Mouse (Mus musculus) CH12.LX (cell line): ENCODE results near the gene Vti1a. TPM values are rescaled to one million over a fixed set of nuclear protein-coding genes. Genes with fewer than 3 reads are reported as not detected.

Experiments
- DNase-seq: peaks from one replicate; pipeline ENCODE4 v3.0.0-alpha.2; 2013; ENCODE audit errors: extremely low read depth
- H3K27ac ChIP-seq: 2 replicates; pipeline ENCODE4 v1.5.1; 2012; ENCODE audit warnings: low read depth, mild to moderate bottlenecking, control low read depth, moderate library complexity; ENCODE audit not compliant: insufficient read depth
- H3K27me3 ChIP-seq: replicated peaks from 2 replicates; pipeline ENCODE3; 2012; ENCODE audit warnings: inconsistent platforms
- H3K36me3 ChIP-seq, 2 experiments: replicated peaks in 1 of 2; 2 replicates each; pipeline versions ENCODE3 to v1.6.1; 2012; ENCODE audit warnings: inconsistent platforms in 1 of 2, low read length in 1 of 2, mild to moderate bottlenecking in 1 of 2, mixed read lengths in 1 of 2, moderate library complexity in 1 of 2; ENCODE audit not compliant: control insufficient read depth in 1 of 2, insufficient read depth in 1 of 2
- H3K4me1 ChIP-seq, 2 experiments: 2 replicates each; pipeline ENCODE4 v1.6.1; 2012; ENCODE audit warnings: inconsistent platforms in 1 of 2, moderate library complexity in 1 of 2; ENCODE audit not compliant: insufficient read depth in 2 of 2, control insufficient read depth in 1 of 2
- H3K4me2 ChIP-seq: 2 replicates; pipeline ENCODE4 v1.6.1; 2012; ENCODE audit warnings: low read depth, mild to moderate bottlenecking, control low read depth; ENCODE audit not compliant: poor library complexity, insufficient read depth, severe bottlenecking
- H3K4me3 ChIP-seq, 3 experiments: fragments of 150-350 bp in 1 of 3; sonication (generic) in 1 of 3; replicated peaks in 1 of 3; 2 replicates each; pipeline versions ENCODE3 to v1.5.1; 2011 to 2012; ENCODE audit warnings: low read depth in 2 of 3, low read length in 2 of 3, mild to moderate bottlenecking in 2 of 3, moderate library complexity in 2 of 3, control low read depth in 1 of 3, improper control_type of control experiment in 1 of 3, inconsistent platforms in 1 of 3, mixed read lengths in 1 of 3; ENCODE audit not compliant: poor library complexity in 1 of 3
- H3K79me2 ChIP-seq: replicated peaks from 2 replicates; pipeline ENCODE4 v1.6.1; 2012; ENCODE audit warnings: mild to moderate bottlenecking, moderate library complexity; ENCODE audit not compliant: control insufficient read depth, poor library complexity, insufficient read depth, severe bottlenecking; ENCODE audit errors: extremely low read depth
- H3K9ac ChIP-seq: 2 replicates; pipeline ENCODE4 v1.6.1; 2012; ENCODE audit warnings: low read depth, mild to moderate bottlenecking, control low read depth, moderate library complexity; ENCODE audit not compliant: insufficient read depth
- H3K9me3 ChIP-seq: replicated peaks from 2 replicates; pipeline ENCODE3; 2012; ENCODE audit warnings: low read length, inconsistent platforms, mixed read lengths
- BHLHE40 ChIP-seq: IDR thresholded peaks from 2 replicates; pipeline ENCODE4 v1.6.1; 2011; ENCODE audit warnings: mild to moderate bottlenecking, low read depth, low read length, improper control_type of control experiment
- CHD1 ChIP-seq: IDR thresholded peaks from 2 replicates; pipeline ENCODE4 v1.6.1; 2012; ENCODE audit warnings: low read depth, low read length, improper control_type of control experiment, inconsistent platforms
- CHD2 ChIP-seq: IDR thresholded peaks from 2 replicates; pipeline ENCODE4 v1.6.1; 2011; ENCODE audit warnings: low read length, improper control_type of control experiment
- CTCF ChIP-seq, 2 experiments: IDR thresholded peaks in 1 of 2; conservative IDR thresholded peaks in 1 of 2; 2 replicates each; pipeline ENCODE4 v1.5.1; 2011 to 2012; ENCODE audit warnings: low read depth in 2 of 2, low read length in 2 of 2, improper control_type of control experiment in 1 of 2, inconsistent platforms in 1 of 2, mild to moderate bottlenecking in 1 of 2, moderate library complexity in 1 of 2
- E2F4 ChIP-seq: IDR thresholded peaks from 2 replicates; pipeline ENCODE4 v1.6.1; 2011; ENCODE audit warnings: low read depth, low read length, improper control_type of control experiment; ENCODE audit not compliant: insufficient replicate concordance
- EP300 ChIP-seq: IDR thresholded peaks from 2 replicates; pipeline ENCODE4 v1.6.1; 2011; ENCODE audit warnings: low read length, improper control_type of control experiment
- GABPA ChIP-seq: IDR thresholded peaks from 2 replicates; pipeline ENCODE4 v1.6.1; 2012; ENCODE audit warnings: low read depth, low read length, improper control_type of control experiment, inconsistent platforms; ENCODE audit not compliant: insufficient replicate concordance
- HCFC1 ChIP-seq: IDR thresholded peaks from 2 replicates; pipeline ENCODE4 v1.6.1; 2012; ENCODE audit warnings: low read depth, mild to moderate bottlenecking, inconsistent platforms, low read length, improper control_type of control experiment
- JUN ChIP-seq: IDR thresholded peaks from 2 replicates; pipeline ENCODE4 v1.6.1; 2011; ENCODE audit warnings: low read depth, mild to moderate bottlenecking, low read length, improper control_type of control experiment, moderate library complexity; ENCODE audit not compliant: insufficient read depth
- JUND ChIP-seq: conservative IDR thresholded peaks from 2 replicates; pipeline ENCODE4 v1.6.1; 2011; ENCODE audit warnings: low read depth, low read length, improper control_type of control experiment
- MAFK ChIP-seq: IDR thresholded peaks from 2 replicates; pipeline ENCODE4 v1.6.1; 2011; ENCODE audit warnings: low read length, improper control_type of control experiment; ENCODE audit not compliant: insufficient replicate concordance
- MEF2A ChIP-seq: IDR thresholded peaks from 2 replicates; pipeline ENCODE4 v1.6.1; 2014; ENCODE audit warnings: low read depth, mild to moderate bottlenecking, inconsistent platforms, low read length, improper control_type of control experiment, borderline replicate concordance
- MXI1 ChIP-seq: IDR thresholded peaks from 2 replicates; pipeline ENCODE4 v1.6.1; 2011; ENCODE audit warnings: mild to moderate bottlenecking, low read depth, low read length, improper control_type of control experiment
- MYC ChIP-seq: IDR thresholded peaks from 2 replicates; pipeline ENCODE4 v1.6.1; 2011; ENCODE audit warnings: low read depth, mild to moderate bottlenecking, improper control_type of control experiment, low read length
- PAX5 ChIP-seq: IDR thresholded peaks from 2 replicates; pipeline ENCODE4 v1.6.1; 2012; ENCODE audit warnings: low read length, inconsistent platforms, mixed read lengths
- POLR2A ChIP-seq: IDR thresholded peaks from 2 replicates; pipeline ENCODE4 v1.6.1; 2011; ENCODE audit warnings: low read depth, mild to moderate bottlenecking, improper control_type of control experiment, low read length
- POLR2AphosphoS2 ChIP-seq: IDR thresholded peaks from 2 replicates; pipeline ENCODE4 v1.6.1; 2011; ENCODE audit warnings: low read depth, low read length, improper control_type of control experiment
- RAD21 ChIP-seq: IDR thresholded peaks from 2 replicates; pipeline ENCODE4 v1.6.1; 2011; ENCODE audit warnings: low read depth, mild to moderate bottlenecking, low read length, improper control_type of control experiment, moderate library complexity
- RCOR1 ChIP-seq: conservative IDR thresholded peaks from 2 replicates; pipeline ENCODE4 v1.6.1; 2012; ENCODE audit warnings: low read depth, mild to moderate bottlenecking, inconsistent platforms, low read length, improper control_type of control experiment
- SIN3A ChIP-seq: IDR thresholded peaks from 2 replicates; pipeline ENCODE4 v1.6.1; 2012; ENCODE audit warnings: low read length, improper control_type of control experiment, inconsistent platforms
- TCF12 ChIP-seq: IDR thresholded peaks from 2 replicates; pipeline ENCODE4 v1.6.1; 2014; ENCODE audit warnings: low read depth, mild to moderate bottlenecking, inconsistent platforms, low read length, improper control_type of control experiment
- UBTF ChIP-seq: IDR thresholded peaks from 2 replicates; pipeline ENCODE4 v1.6.1; 2012; ENCODE audit warnings: low read depth, mild to moderate bottlenecking, inconsistent platforms, low read length, improper control_type of control experiment, moderate library complexity
- USF2 ChIP-seq: conservative IDR thresholded peaks from 2 replicates; pipeline ENCODE4 v1.6.1; 2011; ENCODE audit warnings: low read depth, low read length, improper control_type of control experiment
- ZKSCAN1 ChIP-seq: IDR thresholded peaks from 2 replicates; pipeline ENCODE4 v1.6.1; 2012; ENCODE audit warnings: low read depth, inconsistent platforms, low read length, improper control_type of control experiment, borderline replicate concordance
- ZMIZ1 ChIP-seq: IDR thresholded peaks from 2 replicates; pipeline ENCODE4 v1.6.1; 2012; ENCODE audit warnings: low read depth, mild to moderate bottlenecking, inconsistent platforms, low read length, improper control_type of control experiment
- ZNF384 ChIP-seq: IDR thresholded peaks from 2 replicates; pipeline ENCODE4 v1.6.1; 2012; ENCODE audit warnings: low read depth, low read length, improper control_type of control experiment, inconsistent platforms
- dilution Hi-C: fragments of 300-500 bp; cut with MboI; formaldehyde crosslinking; loops from 2 replicates; pipeline ENCODE4 v1.14.3; 2020; ENCODE audit warnings: low sequenced_read_pairs; ENCODE audit not compliant: extremely low pct_unique_long_range_greater_than_20kb, extremely low pct_ligation_motif_present
- in situ Hi-C: fragments of 300-500 bp; cut with MboI; formaldehyde crosslinking; loops from 3 replicates; pipeline ENCODE4 v1.14.3; 2019; ENCODE audit warnings: low sequenced_read_pairs, low pct_ligation_motif_present, low pct_unique_long_range_greater_than_20kb, mixed read lengths
- polyA plus RNA-seq: library from polyadenylated mRNA; unstranded; fragments of >175 nt; gene quantifications from 2 replicates; pipeline ENCODE4 v1.2.1, GENCODE M21; 2012; ENCODE audit warnings: low read depth; ENCODE audit not compliant: insufficient read length
- total RNA-seq, 2 experiments: library from RNA; depleted of rRNA; stranded (reverse); fragments of 300-350 nt in 1 of 2; fragments of >200 nt in 1 of 2; gene quantifications; 2 replicates each; pipeline ENCODE4 v1.2.3; 2012 to 2014

The Vti1a gene
- total and polyA plus RNA-seq, 3 experiments = 22.3 to 27.6 (median 23.5) TPM

DNA sequence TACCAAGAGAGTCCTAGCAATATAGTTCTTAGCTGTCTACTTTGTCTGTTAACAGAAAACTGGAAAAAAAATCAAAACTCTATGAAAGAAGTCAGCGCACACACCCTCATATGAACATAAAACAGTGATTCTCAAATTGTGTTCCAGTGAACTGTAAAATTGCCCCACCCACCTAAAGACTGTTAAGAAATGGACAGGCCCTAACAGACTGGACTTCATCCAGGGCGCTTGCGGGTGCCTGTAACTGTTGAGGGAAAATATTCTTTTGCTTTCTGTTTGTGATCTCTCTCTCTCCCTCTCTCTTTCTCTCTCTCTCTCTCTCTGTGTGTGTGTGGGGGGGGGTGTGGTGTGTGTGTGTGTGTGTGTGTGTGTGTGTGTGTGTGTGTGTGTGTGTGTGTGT lies 216.6 kb downstream of the Vti1a start:
- no peak overlapping the region for H3K9ac ChIP-seq
- H3K27me3 ChIP-seq = no peaks in the 10 kb centered on the region
- in situ Hi-C loops = no loop called here
- H3K27ac ChIP-seq = no peak overlapping the region
- H3K36me3 ChIP-seq = peaks cover 0 to 11% of the 10 kb centered on the region in 2 experiments
- no peak overlapping the region for H3K4me3 ChIP-seq
- H3K79me2 ChIP-seq = no peaks in the 10 kb centered on the region
- TF ChIP-seq MXI1 (no peak), PAX5 (no peak), MYC (no peak), ZNF384 (no peak), HCFC1 (no peak), POLR2AphosphoS2 (no peak), SIN3A (no peak), JUN (no peak), MEF2A (no peak), RCOR1 (no peak), ZMIZ1 (no peak), JUND (no peak), MAFK (no peak), CHD2 (no peak), BHLHE40 (no peak), POLR2A (no peak), RAD21 (no peak), E2F4 (no peak)
- no peaks in the 10 kb centered on the region for H3K9me3 ChIP-seq
- H3K4me1 ChIP-seq = peaks cover 0 to 4% of the 10 kb centered on the region in 2 experiments; a peak in 1 of 4 replicates
- DNase-seq = no peak
- no peak overlapping the region for H3K4me2 ChIP-seq
- dilution Hi-C loops = no loop called here

GRCm38 (mm10) chr19:55536273-55536937 lies 220.3 kb downstream of the Vti1a start:
- H3K27ac ChIP-seq = no peak overlapping the region
- in situ Hi-C loops = no loop called here
- H3K36me3 ChIP-seq = peaks cover 0 to 24% of the 10 kb centered on the region in 2 experiments
- H3K4me1 ChIP-seq = peaks cover 0 to 31% of the 10 kb centered on the region in 2 experiments; a peak in 2 of 4 replicates
- no peaks in the 10 kb centered on the region for H3K79me2 ChIP-seq
- H3K9me3 ChIP-seq = no peaks in the 10 kb centered on the region
- H3K4me2 ChIP-seq = no peak overlapping the region
- TF ChIP-seq TCF12 = no peak
- no peak for TF ChIP-seq CHD1
- no peak for TF ChIP-seq SIN3A
- no peak for TF ChIP-seq ZKSCAN1
- no peak for TF ChIP-seq EP300
- TF ChIP-seq GABPA = no peak
- no peak for TF ChIP-seq CTCF (conservative IDR thresholded peaks at IDR 0.05 in 1 of 2, IDR thresholded peaks at IDR 0.05 in 1 of 2; ENCODE audit: low read depth in 2 of 2, low read length in 2 of 2)
- TF ChIP-seq MYC = no peak
- no peak for TF ChIP-seq PAX5
- TF ChIP-seq USF2 = no peak
- TF ChIP-seq MXI1 = no peak
- no peak for TF ChIP-seq JUND
- no peak for TF ChIP-seq UBTF
- no peak for TF ChIP-seq RAD21
- dilution Hi-C loops = no loop called here
- no peak overlapping the region for H3K9ac ChIP-seq
- no peak overlapping the region for H3K4me3 ChIP-seq
- no peaks in the 10 kb centered on the region for H3K27me3 ChIP-seq
- no peak for DNase-seq
